Mouse (Mus musculus): ENCODE measurements around the gene Dguok.

The Dguok gene

GRCm38 (mm10) chr6:83480019-83480655 is 26.6 kb downstream of the Dguok start:
- TF ChIP-seq GATA4 (IDR thresholded peaks at IDR 0.05; ENCODE audit: insufficient replicate concordance, low read length), result no peak

GRCm38 (mm10) chr6:83479193-83479592 is 27.6 kb downstream of the Dguok start:
- no peak for TF ChIP-seq GATA4 (IDR thresholded peaks at IDR 0.05; ENCODE audit: insufficient replicate concordance, low read length)

- no peak for TF ChIP-seq GATA4 (IDR thresholded peaks at IDR 0.05; ENCODE audit: insufficient replicate concordance, low read length)
These were observed 28.1 kb downstream of the Dguok start for GRCm38 (mm10) chr6:83478628-83479027.

GRCm38 (mm10) chr6:83478217-83478616 is 28.6 kb downstream of the Dguok start:
- no peak for TF ChIP-seq GATA4 (IDR thresholded peaks at IDR 0.05; ENCODE audit: insufficient replicate concordance, low read length)

GRCm38 (mm10) chr6:83475431-83475830 is 31.3 kb downstream of the Dguok start:
- no peak for TF ChIP-seq GATA4 (IDR thresholded peaks at IDR 0.05; ENCODE audit: insufficient replicate concordance, low read length)

- no peak for TF ChIP-seq GATA4 (IDR thresholded peaks at IDR 0.05; ENCODE audit: insufficient replicate concordance, low read length)
These were observed 33.5 kb downstream of the Dguok start for GRCm38 (mm10) chr6:83473240-83473639.

GRCm38 (mm10) chr6:83471739-83472138 is 35.0 kb downstream of the Dguok start:
- TF ChIP-seq GATA4 (IDR thresholded peaks at IDR 0.05; ENCODE audit: insufficient replicate concordance, low read length), result no peak

- no peak for TF ChIP-seq GATA4 (IDR thresholded peaks at IDR 0.05; ENCODE audit: insufficient replicate concordance, low read length)
These were observed 42.8 kb downstream of the Dguok start for GRCm38 (mm10) chr6:83464011-83464410.

GRCm38 (mm10) chr6:83459034-83459644 is 47.6 kb downstream of the Dguok start, which contains the start of gene Tet3:
Gene Tet3 (minus strand): TSS chr6:83459084.
- TF ChIP-seq GATA4 (IDR thresholded peaks at IDR 0.05; ENCODE audit: insufficient replicate concordance, low read length), result no peak

- no peak for TF ChIP-seq GATA4 (IDR thresholded peaks at IDR 0.05; ENCODE audit: insufficient replicate concordance, low read length)
These were observed 49.6 kb downstream of the Dguok start for GRCm38 (mm10) chr6:83456984-83457810.

- no peak for TF ChIP-seq GATA4 (IDR thresholded peaks at IDR 0.05; ENCODE audit: insufficient replicate concordance, low read length)
These were observed 50.4 kb downstream of the Dguok start for GRCm38 (mm10) chr6:83456131-83456983.

GRCm38 (mm10) chr6:83455328-83456130 is 51.2 kb downstream of the Dguok start:
- TF ChIP-seq GATA4 (IDR thresholded peaks at IDR 0.05; ENCODE audit: insufficient replicate concordance, low read length), result no peak; the same call in 1 of the 2 replicates

GRCm38 (mm10) chr6:83453706-83454105 is 53.1 kb downstream of the Dguok start:
- no peak for TF ChIP-seq GATA4 (IDR thresholded peaks at IDR 0.05; ENCODE audit: insufficient replicate concordance, low read length)

Measured in liver, adult (tissue).